Mouse (Mus musculus) induced T-regulatory cell, adult 2 months (primary cell): ENCODE measurements around the gene Pde8a.
A peak's percentile ranks its signal among the peaks of the same experiment; 100 is the strongest.

Source experiments
- DNase-seq: peaks from one replicate; pipeline ENCODE4 v3.0.0-alpha.2; 2012; ENCODE audit warnings: low read depth

Gene Pde8a

DNA sequence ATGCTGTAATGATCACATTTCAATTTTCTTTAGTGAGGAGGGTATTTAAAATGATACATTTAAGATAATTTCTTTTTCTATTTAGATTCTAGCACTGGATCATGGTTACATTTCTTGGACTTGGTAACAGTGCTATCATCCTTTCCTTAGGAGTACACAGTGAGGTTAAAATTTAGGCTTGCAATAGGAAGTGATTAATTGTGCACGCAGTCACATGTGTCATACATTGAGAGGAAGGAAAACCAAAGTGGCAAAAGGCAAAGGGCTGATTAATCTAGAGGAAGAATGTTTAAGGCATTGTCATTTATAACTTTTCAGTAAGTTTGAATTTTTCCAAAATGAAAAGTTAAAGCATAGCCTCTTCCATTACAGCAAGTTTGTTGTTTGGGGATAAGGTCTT is 67.8 kb downstream of the Pde8a start:
- no peak for DNase-seq

DNA sequence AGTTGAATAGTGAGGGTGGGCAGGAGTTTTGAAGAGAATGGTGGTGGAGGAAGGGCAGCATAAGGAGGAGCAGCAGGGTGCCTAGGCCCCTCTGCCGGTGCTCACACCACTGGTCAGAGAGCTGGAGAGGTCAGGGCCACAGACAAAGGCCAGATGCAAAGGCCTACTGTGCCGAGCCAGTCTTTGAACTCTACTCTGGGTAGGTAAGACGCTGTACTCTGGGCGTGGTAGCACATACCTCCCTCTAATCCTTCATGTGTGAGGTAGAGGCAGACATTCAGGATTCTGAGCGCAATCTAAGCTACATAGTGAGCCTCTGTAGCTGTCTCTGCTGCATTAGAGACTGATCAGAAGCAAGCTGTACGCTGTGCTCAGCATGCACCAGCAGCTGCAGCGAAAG is 73.1 kb downstream of the Pde8a start:
- no peak for DNase-seq

DNA sequence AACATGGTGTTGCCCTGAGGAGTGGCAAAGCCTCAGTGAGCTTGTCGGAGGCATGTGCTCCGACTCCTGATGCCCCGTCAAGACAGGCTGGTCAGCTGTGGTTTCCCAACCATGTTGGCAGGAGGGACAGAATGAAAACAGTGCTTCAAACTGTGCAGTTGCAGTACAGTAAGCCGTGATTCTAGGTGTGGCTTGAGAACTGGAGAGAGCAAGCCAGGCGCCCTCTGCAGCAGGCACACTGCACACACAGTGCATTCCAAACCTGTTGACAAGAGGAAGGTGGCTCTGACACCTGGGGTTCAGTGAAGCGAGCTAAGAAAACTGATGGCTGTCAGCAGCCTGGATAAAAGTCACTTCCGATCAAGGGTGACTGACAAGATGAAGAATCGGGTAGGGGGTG is 73.5 kb downstream of the Pde8a start:
- DNase-seq, result no peak

DNA sequence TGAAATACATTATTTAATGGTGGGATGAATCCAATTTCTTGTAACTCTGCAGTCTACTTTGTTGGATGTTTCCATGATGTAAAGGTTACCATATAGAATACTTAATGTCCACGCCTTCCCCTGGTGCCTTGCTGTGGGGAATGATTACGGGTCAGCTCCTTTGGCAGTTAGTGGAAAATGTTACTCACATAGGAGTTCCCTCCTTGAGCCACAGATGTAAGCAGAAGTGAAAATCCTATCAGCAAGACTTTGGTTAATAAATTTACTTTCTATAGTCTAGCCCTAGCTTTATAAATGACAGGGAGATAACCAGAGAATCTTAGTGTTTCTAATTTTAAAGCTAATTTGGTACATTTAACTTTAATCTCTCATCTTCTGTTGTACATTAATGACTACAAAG is 81.8 kb downstream of the Pde8a start:
- DNase-seq, result no peak

DNA sequence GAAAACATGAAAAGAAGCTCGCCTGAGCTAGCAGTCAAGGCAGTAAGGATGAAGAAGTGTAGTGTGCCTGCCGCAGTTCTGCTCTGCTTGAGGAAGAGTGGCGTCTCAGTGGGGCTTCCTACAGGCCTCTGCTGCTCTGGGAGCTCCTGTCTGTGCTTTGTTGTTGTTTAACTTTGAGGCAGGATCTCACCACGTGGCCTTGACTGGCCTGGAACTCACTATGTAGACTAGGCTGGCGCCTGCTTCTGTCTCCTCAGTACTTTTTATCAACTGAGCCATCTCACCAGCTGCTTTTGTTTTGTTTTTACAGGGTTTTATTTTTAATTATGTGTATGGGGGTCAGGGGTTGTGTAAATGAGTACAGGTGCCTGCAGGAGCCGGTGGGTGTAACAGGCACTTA is 84.8 kb downstream of the Pde8a start:
- DNase-seq, result no peak

DNA sequence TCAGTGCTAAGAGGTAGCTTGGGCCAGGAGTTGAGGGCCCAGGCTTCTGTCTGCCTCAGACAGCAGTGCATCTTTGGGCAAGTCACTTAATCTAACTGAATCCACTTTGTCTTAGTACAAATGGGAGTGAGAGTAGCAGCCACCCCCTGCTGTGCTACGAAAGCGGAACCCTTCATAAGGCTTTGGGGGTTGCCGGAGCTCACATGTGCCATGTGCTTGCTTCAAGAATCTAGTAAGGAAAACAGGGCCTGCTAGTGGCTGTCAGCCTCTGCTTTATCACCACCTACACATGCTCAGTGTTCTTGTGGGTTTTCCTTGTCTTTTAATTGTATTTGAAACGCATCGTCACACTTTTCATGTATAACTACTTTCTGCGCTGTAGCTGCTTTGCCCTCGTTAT is 87.9 kb downstream of the Pde8a start:
- DNase-seq, result no peak

DNA sequence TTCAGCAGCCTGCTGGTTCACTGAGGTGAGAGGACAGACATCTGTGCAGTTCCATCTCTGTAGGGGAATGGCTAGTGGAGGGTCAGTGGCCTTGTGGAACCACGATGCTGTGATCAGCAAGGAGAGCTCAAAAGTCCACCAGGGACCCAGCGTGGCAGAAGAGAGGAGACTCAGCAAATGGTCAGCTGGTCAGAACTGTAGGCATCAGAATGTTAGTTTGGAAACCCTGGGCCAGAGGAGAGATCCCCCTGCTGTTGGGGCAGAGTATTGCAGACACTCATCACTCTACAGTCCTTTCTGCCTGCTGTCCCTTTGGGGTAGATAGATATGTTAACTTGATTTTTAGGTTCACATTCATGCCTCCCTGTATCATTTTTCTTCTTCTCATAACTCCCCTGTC is 90.3 kb downstream of the Pde8a start:
- DNase-seq, result peak; percentile 46

DNA sequence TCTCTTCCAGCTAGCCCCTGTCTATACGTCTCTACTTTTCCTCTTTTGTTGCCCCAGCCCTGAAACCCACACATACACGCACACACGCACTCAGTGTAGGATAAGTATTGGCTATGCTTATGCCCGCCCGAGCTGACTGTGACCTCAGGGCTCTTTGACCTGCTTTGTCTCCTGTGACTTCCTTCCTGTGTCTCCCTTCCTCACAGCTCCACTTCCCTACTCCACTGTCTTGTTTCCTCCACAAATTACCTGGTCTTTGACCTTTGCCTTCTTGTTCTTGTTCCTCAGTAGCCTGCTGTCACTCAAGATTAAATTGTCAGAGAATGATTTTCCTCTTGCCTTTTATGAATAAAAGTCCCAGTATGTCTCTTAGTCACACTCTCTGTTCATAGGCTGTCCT is 90.7 kb downstream of the Pde8a start:
- DNase-seq, result no peak

DNA sequence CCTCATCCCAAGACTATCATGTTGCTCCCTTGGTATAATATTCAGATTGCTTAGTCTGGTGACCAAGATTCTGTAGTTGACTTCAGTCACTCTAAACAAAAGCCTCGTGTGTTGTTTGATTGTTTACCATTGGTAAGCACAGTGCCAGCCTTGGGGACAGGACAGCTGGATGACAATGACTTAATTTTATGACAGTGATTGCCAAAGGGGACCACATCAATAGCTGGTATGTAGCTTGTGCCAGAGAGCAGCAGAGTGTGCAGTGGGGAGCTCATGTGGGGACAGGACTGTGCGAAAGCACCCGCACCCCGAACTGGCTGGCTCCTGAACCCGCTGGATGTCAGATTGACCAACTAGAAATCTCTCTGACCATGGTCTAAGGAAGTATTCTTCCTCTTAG is 91.3 kb downstream of the Pde8a start:
- no peak for DNase-seq

DNA sequence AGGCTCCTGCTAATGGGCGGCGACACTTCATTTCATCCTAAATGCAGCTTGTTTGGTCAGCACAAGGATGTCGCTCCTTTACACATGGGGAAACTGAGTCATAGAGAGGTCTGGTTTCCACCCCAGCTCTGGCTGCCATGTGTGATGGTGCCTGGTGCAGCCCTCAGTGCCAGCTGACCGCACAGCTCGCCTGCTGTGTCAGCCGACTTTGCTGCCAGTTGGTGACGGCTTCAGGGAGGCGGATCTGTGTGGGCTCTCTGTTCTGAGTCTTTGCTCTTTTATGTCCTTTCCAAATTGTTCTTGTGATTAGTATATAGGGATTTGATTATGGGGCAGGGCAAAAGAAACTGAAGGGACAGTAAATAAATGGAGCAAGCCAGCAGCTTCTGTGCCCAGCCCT is 94.3 kb downstream of the Pde8a start:
- no peak for DNase-seq

DNA sequence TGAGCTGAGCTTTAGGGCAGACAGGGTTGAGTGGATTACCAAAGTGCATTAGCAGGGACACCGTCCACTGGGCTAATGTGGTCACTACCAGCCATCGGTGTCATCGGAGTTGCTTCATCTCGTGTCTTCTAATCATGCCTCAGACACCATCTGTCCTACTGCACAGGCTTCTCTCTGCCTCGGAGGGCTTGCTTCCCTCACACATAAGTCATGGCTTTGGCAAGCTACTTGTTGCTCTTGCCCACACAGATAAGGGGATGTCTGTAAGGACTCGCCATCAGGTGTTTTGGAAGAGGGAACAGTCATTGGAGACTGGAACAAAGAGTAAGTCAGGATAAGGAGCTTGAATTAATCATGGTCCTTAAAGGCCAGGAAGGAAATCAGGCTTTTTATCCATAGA is 95.9 kb downstream of the Pde8a start:
- no peak for DNase-seq

DNA sequence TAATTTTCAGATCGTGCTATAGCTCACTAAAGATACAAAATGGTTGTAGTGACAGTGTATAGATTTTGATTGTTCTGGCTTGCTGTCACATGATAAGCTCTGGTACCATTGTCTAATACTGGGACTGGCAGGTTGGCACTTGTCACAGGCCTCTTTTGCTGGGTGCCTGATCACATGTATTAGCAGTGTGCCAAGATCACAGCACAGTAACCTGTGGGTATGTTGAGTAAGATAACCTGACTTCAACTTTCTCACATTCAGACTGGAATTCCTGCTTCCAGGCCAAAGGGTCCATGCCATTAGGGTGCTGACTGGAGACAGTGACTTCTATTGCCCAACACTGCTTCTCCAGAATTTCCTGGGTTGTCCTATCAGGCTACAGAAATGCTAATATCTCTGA is 97.7 kb downstream of the Pde8a start:
- no peak for DNase-seq

DNA sequence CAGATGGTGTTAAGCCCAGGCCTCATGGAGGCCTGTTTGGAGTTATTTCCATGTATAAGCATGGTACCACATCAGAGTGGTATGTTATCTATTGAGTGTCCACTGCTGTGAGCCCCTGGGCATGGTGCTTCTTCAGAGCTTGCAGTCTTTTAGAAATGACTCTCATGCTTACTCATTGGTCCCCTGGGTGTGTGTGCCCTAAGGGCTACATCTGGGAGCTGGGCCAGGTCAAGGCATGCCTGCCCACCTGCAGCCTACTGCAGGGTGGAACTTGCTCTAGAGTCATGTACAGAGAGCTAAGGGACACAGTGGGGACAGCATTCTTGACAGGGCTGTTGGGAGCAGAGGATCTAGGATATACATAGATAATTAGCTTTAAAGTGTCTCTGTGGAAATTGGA is 98.2 kb downstream of the Pde8a start:
- DNase-seq, result no peak

DNA sequence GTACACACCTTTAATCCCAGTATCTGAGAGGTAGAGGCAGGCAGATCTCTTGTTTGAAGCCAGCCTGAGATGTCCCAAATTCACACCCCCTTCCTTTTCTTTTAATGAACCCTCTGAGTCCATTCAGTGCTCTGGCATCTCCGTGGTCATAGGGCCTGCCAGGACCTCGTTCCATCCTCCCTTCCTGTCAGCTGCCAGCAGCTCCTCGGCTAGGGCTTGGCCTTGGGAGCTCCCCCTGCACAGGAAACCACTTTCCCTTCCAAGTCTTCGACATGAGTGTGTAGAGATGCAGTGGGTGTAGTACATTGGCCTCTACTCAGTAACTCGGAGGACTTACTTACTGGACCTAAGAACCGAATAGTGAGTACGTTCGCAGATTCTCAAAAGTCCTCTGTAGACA is 102.2 kb downstream of the Pde8a start:
- DNase-seq, result no peak

DNA sequence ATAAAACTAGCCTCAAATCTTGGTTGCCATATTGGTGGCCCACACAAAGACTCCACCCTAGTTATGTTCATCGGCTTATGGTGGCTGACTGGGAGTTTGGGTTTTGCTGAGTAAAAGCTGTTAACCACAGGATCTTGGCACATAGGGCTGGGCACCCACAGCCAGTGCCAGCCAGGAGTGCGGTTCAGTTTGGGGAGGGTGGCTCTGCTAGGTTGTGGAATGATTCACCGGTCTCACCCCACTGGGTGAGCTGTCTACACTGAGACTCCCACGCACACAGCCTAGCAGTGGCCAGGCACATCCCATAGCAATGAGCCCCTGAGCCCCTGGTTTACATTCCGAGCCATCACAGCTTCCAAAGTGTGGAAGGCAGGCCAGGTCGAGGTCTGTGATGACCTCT is 106.4 kb downstream of the Pde8a start:
- peak; percentile 67 for DNase-seq

DNA sequence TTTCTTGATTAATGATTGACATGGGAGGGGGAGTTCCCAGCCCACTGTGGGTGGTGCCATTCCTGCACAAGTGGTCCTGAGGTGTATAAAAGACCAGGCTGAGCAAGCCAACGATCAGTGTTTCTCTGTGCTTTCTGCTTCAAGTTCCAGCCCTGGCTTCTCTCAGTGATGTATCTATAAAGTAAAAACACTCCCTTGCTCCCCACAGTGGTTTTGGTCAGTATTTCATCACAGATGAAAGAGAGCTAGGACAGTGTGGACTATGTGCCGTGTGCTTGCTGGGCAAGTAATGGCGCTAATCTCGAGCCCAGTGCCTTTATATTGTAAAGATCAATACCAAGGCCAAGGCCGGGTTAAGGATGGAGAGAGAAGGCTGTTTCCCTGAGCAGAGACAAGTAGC is 108.4 kb downstream of the Pde8a start:
- no peak for DNase-seq

DNA sequence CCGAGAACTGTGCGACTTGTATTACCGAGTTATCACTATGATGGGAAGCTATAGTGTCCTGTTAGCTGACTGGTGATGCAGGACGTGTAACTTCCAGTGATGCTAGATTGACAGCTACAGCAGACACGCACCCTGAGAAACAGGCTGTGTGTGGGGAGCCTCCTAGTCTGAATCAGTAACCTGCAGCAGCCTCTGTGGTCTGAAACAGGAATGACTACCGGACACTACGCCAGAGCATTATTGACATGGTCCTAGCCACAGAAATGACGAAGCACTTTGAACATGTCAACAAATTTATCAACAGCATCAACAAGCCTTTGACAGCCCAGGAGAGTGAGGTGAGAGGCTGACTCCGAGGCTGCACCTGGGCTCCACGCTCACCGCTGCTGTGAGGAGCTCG is 112.6 kb downstream of the Pde8a start:
- DNase-seq, result no peak

DNA sequence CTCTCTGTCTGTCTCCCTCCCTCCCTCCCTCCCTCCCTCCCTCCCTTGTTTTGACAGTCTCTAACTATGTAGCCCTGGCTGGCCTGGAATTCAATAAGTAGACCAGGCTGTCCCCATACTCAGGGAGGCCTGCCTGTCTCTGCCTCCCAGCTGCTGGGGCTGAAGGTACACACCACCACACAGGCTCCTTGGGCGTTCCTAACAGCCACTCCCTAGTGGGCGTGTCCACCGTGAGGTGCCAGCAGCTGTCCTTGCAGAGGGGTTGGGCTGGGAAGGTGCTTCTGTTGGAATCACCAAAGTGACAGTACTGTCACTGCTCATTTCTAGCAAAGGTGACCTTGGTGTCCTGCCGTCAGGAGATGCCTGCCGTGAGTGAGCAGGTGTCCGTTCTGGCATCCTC is 113.5 kb downstream of the Pde8a start:
- no peak for DNase-seq

DNA sequence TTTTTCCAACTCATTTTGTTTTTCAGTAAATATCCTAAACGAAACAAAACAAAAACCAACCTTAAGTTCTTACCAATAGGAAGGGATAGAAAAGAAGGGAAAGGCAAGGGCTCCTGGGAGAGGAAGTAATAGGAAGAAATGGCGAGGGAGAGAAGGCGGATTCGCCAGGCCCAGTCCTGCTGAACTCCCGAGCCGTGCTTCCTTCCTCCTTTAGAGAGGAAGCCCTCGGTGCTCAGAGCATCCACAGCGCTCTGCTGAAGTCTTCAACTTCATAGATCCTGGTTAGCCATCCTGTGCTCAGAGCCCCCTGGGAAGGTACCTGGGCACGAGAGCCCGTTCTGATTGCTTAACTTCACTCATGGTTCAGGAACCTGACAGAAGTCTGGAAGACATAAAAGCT is 114.3 kb downstream of the Pde8a start:
- DNase-seq, result no peak

DNA sequence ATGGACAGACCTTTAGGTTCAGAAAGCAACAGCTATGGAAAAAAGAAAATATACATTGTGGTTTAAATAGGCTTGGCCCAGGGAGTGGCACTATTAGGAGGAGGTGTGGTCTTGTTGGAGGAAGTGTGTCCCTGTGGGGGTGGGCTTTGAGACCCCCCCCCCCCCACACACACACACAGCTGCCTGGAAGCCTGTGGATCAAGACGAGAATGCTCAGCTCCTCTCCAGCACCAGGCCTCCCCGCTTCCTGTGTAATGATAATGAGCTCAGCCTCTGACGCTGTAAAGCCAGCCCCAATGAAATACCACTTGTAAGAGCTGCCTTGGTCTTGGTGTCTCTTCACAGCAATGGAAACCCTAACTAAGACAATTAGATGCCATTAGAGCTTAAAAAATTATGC is 117.4 kb downstream of the Pde8a start:
- DNase-seq, result no peak

DNA sequence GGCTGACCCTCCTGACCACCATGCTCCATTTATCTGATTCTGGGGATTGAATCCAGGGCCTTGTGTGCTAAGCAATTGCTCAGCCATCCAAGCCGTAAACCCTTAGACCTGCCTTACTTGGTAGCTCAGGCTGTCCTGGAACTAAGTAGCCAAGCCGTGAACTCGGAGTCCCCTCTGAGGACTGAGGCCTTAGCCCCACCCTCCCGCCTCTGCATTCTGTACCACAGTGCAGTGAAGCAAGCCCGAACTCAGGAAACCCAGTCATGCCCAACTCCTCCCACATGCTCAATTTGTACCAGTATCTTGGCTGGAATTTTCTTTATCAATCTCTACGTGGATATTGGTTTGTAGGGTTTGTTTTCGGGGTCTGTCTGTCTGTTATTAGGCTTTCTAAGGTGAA is 118.5 kb downstream of the Pde8a start:
- DNase-seq, result no peak

DNA sequence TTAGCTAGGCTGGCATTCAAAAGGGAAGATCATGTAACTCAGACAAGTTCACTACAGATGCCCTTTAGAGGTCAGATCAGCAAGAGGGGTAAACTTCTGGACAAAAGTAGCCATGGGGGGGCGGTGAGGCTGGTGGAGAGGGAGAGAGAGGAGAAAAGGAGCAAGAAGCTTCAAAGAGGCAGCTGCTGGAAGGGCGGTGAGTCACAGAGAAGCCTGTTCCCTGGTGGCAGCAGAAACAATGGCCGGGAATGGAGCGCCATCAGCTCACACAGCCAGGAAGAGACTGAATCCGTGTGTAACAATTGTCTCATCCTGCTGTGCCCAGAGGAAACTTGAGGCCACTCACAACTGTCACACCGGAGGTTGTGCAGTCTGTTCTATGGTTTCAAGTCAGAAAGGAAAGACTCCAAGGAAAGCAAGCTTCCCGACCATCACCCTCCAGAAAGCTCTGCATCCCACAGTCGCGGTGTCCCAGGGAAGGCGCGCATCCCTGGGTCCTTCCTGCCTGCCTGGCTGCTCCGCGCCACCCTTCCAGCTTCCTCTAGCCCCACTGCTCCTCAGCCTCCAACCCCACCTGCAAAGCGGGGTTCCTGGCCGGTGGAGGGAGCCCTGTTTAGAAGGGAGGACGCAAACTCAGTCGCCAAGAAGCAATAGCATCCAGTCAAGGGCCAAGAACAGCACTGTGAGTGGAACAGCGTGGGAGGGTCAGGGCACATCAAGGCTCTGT is 122.5 kb downstream of the Pde8a start:
- DNase-seq, result no peak

DNA sequence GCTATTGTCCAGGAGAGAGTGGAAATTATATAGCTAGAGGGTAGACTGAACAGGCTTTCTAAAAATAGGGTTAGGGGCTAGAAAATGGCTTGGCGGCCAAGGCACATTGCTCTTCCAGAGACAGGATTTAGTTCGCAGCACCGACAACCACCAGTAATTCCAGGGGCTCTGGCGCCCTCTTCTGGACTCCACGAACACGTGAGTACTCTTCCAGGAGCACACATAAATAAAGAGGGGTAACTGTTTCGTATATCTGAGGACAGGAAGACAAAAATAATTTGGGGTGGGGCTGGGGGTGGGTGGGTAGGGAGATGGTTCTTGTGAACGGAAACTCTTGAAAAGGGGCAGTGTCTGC is 123.0 kb downstream of the Pde8a start:
- peak; percentile 73 for DNase-seq

DNA sequence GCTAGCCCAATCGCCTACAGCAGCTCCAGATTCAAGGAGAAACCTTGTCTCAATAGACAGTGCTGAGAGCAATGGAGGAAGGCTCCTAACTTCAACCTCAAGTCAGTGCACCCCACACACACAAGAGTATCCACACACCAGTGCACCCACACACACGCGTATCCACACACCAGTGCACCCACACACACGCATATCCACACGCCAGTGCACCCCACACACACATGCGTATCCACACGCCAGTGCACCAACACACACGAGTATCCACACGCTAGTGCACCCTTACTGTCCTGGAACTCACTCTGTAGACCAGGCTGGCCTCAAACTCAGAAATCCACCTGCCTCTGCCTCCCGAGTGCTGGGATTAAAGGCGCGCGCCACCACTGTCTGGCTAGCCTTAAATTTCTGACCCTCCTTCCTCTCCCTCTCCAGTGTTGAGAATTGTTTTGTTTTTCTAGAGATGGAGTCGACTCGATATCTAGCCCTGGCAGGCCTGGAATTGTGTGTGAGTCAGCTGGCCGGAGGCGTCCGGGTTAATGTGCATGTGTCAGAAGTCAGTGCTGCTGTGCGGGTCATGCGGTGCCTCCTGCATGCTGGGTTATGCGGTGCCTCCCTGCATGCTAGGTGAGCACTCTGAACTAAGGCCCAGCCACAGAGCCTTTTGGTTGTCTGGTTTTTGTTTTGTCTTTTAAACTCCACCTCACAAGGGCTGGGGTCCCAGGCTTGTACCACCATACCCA is 124.6 kb downstream of the Pde8a start:
- no peak for DNase-seq
